Comparison of ENCODE assay signal across 19 mouse cellular contexts in the genomic region with DNA sequence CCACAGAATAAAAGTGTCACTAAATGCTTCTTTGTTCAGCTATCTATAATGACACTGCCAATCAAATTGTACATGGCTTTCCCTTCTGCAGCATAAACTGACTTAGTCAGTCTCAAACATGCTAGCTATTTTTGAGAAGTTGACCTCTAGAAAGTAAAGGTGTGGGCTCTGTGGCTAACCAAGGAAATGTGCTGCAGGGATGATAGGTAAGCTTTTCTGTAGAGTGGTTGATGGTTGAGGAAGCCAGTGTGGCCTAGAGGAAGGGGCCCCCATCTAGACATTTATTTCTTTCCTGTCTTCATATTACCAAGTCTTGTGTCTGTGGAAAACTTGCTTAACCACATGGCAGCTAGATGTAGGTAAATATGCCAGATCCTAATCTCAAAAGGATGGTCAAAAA.
DNase-seq lines count a peak whose midpoint lies in the region; ATAC-seq lines count a peak whose summit lies in the region.
"Had no signal": no experiment of that assay in that cellular context is flagged by ENCODE, and none has a peak within 500 bp of the region (broad histone marks: within the 10 kb centered on the region; RNA-seq: fewer than 3 reads in every experiment).

No protein-coding gene starts in this region.

- ATAC-seq in common myeloid progenitor, adult 5-6 weeks (replicated peaks; ENCODE audit: low read depth, poor library complexity, severe bottlenecking): peak; percentile 98
- peak; percentile 89 for ATAC-seq in megakaryocyte, adult 5-6 weeks (ENCODE audit: poor library complexity, severe bottlenecking)
- ATAC-seq: forebrain, postnatal 0 days; inflammation-experienced regulatory T-cells, adult 6 months had no signal

- peak; percentile 13 for DNase-seq in thymus, postnatal 0 days (ENCODE audit: low spot score)
- no peak for DNase-seq in thymus, postnatal 36 days
- no peak for DNase-seq in ovary, adult 18-20 months (ENCODE audit: low spot score)
- DNase-seq in retina, postnatal 1 day: no peak
- no peak for DNase-seq in cerebellum, postnatal 10 days
- DNase-seq: adrenal gland, postnatal 14 days; cerebellum, adult 11-12 months; cerebellum, adult 9-11 months; forebrain, postnatal 0 days; heart, postnatal 14 days; kidney, adult 11 months; kidney, postnatal 14 days; layer of hippocampus, adult 9-11 months; liver; lung, postnatal 36 days; midbrain, embryonic 14.5 days had no signal
